ENCODE assay signal across 14 mouse cellular contexts in genomic region chr7:49234288-49234687, GRCm38 (mm10).
"Had no signal": no experiment of that assay in that cellular context is flagged by ENCODE, and none has a peak within 500 bp of the region (broad histone marks: within the 10 kb centered on the region; RNA-seq: fewer than 3 reads in every experiment).

No protein-coding gene starts in this region.

- H3K4me1 ChIP-seq: liver, embryonic 12.5 days had no signal

- H3K27me3 ChIP-seq: hindbrain, embryonic 12.5 days; limb, embryonic 15.5 days; neural tube, embryonic 15.5 days had no signal

- ATAC-seq: liver, embryonic 12.5 days had no signal

- H3K4me2 ChIP-seq: hindbrain, embryonic 12.5 days; limb, embryonic 15.5 days; liver, embryonic 12.5 days; lung, embryonic 14.5 days; neural tube, embryonic 15.5 days had no signal

- DNase-seq: kidney, adult 8-10 months; layer of hippocampus, postnatal 36 days; lung, embryonic 14.5 days; lung, postnatal 36 days; midbrain, embryonic 14.5 days; right cerebral cortex, adult 18-20 months; right cerebral cortex, postnatal 25 days; thymus, postnatal 36 days had no signal

- H3K27ac ChIP-seq: hindbrain, embryonic 12.5 days; limb, embryonic 15.5 days; liver, embryonic 12.5 days; midbrain, embryonic 10.5 days; neural tube, embryonic 15.5 days had no signal

- H3K9ac ChIP-seq: hindbrain, embryonic 12.5 days; limb, embryonic 15.5 days; liver, embryonic 12.5 days; lung, embryonic 14.5 days; neural tube, embryonic 15.5 days had no signal

- H3K4me3 ChIP-seq: hindbrain, embryonic 12.5 days; limb, embryonic 15.5 days; liver, embryonic 12.5 days; midbrain, embryonic 10.5 days; myocyte; neural tube, embryonic 15.5 days had no signal

- H3K9me3 ChIP-seq: hindbrain, embryonic 12.5 days; limb, embryonic 15.5 days; liver, embryonic 12.5 days; midbrain, embryonic 10.5 days; neural tube, embryonic 15.5 days had no signal

- H3K36me3 ChIP-seq: hindbrain, embryonic 12.5 days; limb, embryonic 15.5 days; liver, embryonic 12.5 days; midbrain, embryonic 10.5 days; neural tube, embryonic 15.5 days had no signal
